ENCODE assay signal across 17 mouse cellular contexts in genomic region chr13:23269127-23269526, GRCm38 (mm10). TPM values are rescaled to one million over a fixed set of nuclear protein-coding genes. Genes with fewer than 3 reads are reported as not detected.
DNase-seq lines count a peak whose midpoint lies in the region; ATAC-seq and TF ChIP-seq lines count a peak whose summit lies in the region.
"Not testable (repeated sequence)": the region's sequence is repeated elsewhere in the genome, so short reads cannot be mapped to it uniquely, and the experiment has no call there.
"Had no signal": no experiment of that assay in that cellular context is flagged by ENCODE, and none has a peak within 500 bp of the region (broad histone marks: within the 10 kb centered on the region; RNA-seq: fewer than 3 reads in every experiment).

No protein-coding gene starts in this region.

- H3K4me2 ChIP-seq in forebrain, embryonic 11.5 days (ENCODE audit: low read depth, low read length, severe bottlenecking); heart, postnatal 0 days (ENCODE audit: low read depth, low read length); intestine, postnatal 0 days (replicated peaks; ENCODE audit: low read depth); midbrain, embryonic 11.5 days: not testable (repeated sequence)

- H3K36me3 ChIP-seq in forebrain, embryonic 11.5 days (ENCODE audit: control insufficient read depth, insufficient read depth, low read length); heart, postnatal 0 days (replicated peaks; ENCODE audit: control insufficient read depth, insufficient read depth, low read length); intestine, postnatal 0 days (ENCODE audit: control insufficient read depth, insufficient read depth); midbrain, embryonic 11.5 days (ENCODE audit: control insufficient read depth, insufficient read depth, low read length): not testable (repeated sequence)

- not testable (repeated sequence) for H3K9me3 ChIP-seq in forebrain, embryonic 11.5 days (ENCODE audit: control insufficient read depth, low read length); heart, postnatal 0 days (replicated peaks; ENCODE audit: control insufficient read depth, low read length); intestine, postnatal 0 days (ENCODE audit: control insufficient read depth); midbrain, embryonic 11.5 days (ENCODE audit: control insufficient read depth, low read length)

- not testable (repeated sequence) for H3K4me1 ChIP-seq in forebrain, embryonic 11.5 days (replicated peaks; ENCODE audit: control insufficient read depth, insufficient read depth, low read length); heart, postnatal 0 days (ENCODE audit: control insufficient read depth, insufficient read depth); intestine, postnatal 0 days (replicated peaks; ENCODE audit: control insufficient read depth, insufficient read depth, low read length); midbrain, embryonic 11.5 days (ENCODE audit: control insufficient read depth, insufficient read depth, low read length)

- not testable (repeated sequence) for H3K27me3 ChIP-seq in forebrain, embryonic 11.5 days (ENCODE audit: control insufficient read depth, insufficient read depth, low read length); intestine, postnatal 0 days (replicated peaks; ENCODE audit: control insufficient read depth, insufficient read depth, low read length); midbrain, embryonic 11.5 days (ENCODE audit: control insufficient read depth, insufficient read depth, low read length)
- peaks cover 11% of the 10 kb centered on the region for H3K27me3 ChIP-seq in heart, postnatal 0 days (ENCODE audit: control insufficient read depth, insufficient read depth, low read length)

- peak; percentile 71 for ATAC-seq in forebrain, embryonic 11.5 days (replicated peaks; ENCODE audit: low FRiP score)
- ATAC-seq in heart, postnatal 0 days (ENCODE audit: insufficient read depth, low read depth): 0 out of 2 replicates have a peak, but pooled peaks have one; percentile 39
- ATAC-seq in intestine, postnatal 0 days: 0 out of 2 replicates have a peak, but pooled peaks have one; percentile 54
- peak; percentile 73; the same call in 1 of the 2 replicates for ATAC-seq in midbrain, embryonic 11.5 days (ENCODE audit: low FRiP score)

- intact Hi-C loops in left cerebral cortex, postnatal 25 days (cut with DNase I): loop anchor here (5.0 kb wide), 1 partner anchor 522 kb away; no protein-coding TSS in a partner anchor

- H3K27ac ChIP-seq in forebrain, embryonic 11.5 days (ENCODE audit: low read depth, low read length); heart, postnatal 0 days (ENCODE audit: low read depth); intestine, postnatal 0 days (ENCODE audit: low read depth, low read length); midbrain, embryonic 11.5 days (ENCODE audit: low read depth, low read length): not testable (repeated sequence)

- H3K4me3 ChIP-seq in forebrain, embryonic 11.5 days (ENCODE audit: low read depth, low read length); heart, postnatal 0 days (ENCODE audit: low read depth, low read length); intestine, postnatal 0 days (ENCODE audit: low read depth, low read length); midbrain, embryonic 11.5 days (ENCODE audit: low read depth, low read length): not testable (repeated sequence)

- not testable (repeated sequence) for H3K9ac ChIP-seq in forebrain, embryonic 11.5 days (ENCODE audit: low read length); heart, postnatal 0 days (replicated peaks; ENCODE audit: low read depth, low read length); intestine, postnatal 0 days (ENCODE audit: low read depth, low read length); midbrain, embryonic 11.5 days (ENCODE audit: low read length)

- TF ChIP-seq CTCF in heart, postnatal 0 days (IDR thresholded peaks at IDR 0.05; ENCODE audit: low read depth): peak; percentile 30; the same call in 1 of the 2 replicates
- peak; percentile 49 for TF ChIP-seq CTCF in intestine, postnatal 0 days (IDR thresholded peaks at IDR 0.05; ENCODE audit: low read depth)

- TF ChIP-seq EP300 in heart, postnatal 0 days (IDR thresholded peaks at IDR 0.05; ENCODE audit: low read depth): not testable (repeated sequence)

- peak; percentile 9 to 22 for DNase-seq in cerebellum, postnatal 14 days
- DNase-seq in forebrain, embryonic 11.5 days (ENCODE audit: low spot score); heart, postnatal 0 days (ENCODE audit: low spot score); midbrain, embryonic 11.5 days (ENCODE audit: low spot score, missing footprints): not testable (repeated sequence)
- DNase-seq in left cerebral cortex, postnatal 25 days (ENCODE audit: low spot score in 2 of 2): peak; percentile 24 to 65
- DNase-seq in retina, embryonic 14.5 days (ENCODE audit: low spot score): peak; percentile 20

- 46% methylated on average over 4 of the region's 4 CpGs for WGBS in forebrain, embryonic 11.5 days
- 35% methylated on average over 4 of the region's 4 CpGs for WGBS in heart, postnatal 0 days
- 45% methylated on average over 4 of the region's 4 CpGs for WGBS in intestine, postnatal 0 days
- WGBS in midbrain, embryonic 11.5 days: 50% methylated on average over 4 of the region's 4 CpGs

RNA-seq across cellular contexts. Expression of gene Vmn1r223, which starts 22.2 kb away (rescaled TPM):
- polyA plus RNA-seq in forebrain, embryonic 11.5 days (2014; fragmentation: Nextera tagmentation; extraction: Ambion mirVana): not detected in 2 replicates
- total RNA-seq in heart, postnatal 0 days (2014; rRNA removed; ENCODE audit: low replicate concordance): not detected in 2 replicates
- not detected in 2 replicates for polyA plus RNA-seq in heart, postnatal 0 days (2015; fragmentation: Nextera tagmentation; extraction: Ambion mirVana)
- not detected in 2 replicates for polyA plus RNA-seq in intestine, postnatal 0 days (2015; fragmentation: Nextera tagmentation; extraction: Ambion mirVana)
- not detected for total RNA-seq in left cerebral cortex, postnatal 25 days (2021)
- polyA plus RNA-seq in midbrain, embryonic 11.5 days (2014; fragmentation: Nextera tagmentation; extraction: Ambion mirVana): not detected in 2 replicates
- total RNA-seq: adrenal gland, adult 2 months; gastrocnemius, postnatal 25 days; megakaryocyte progenitor cell, adult 5-6 weeks had no signal
- polyA plus RNA-seq: adrenal gland, adult 2 months; embryonic facial prominence, embryonic 15.5 days; frontal cortex, adult 2 months; heart, embryonic 10.5 days; hindbrain, embryonic 10.5 days; kidney, embryonic 15.5 days; limb, embryonic 10.5 days; stomach, embryonic 15.5 days had no signal

RNA-seq across cellular contexts. Expression of gene Vmn1r222, which starts 33.4 kb away (rescaled TPM):
- 0.16 TPM in 1 of 2 replicates, not detected in the other for polyA plus RNA-seq in forebrain, embryonic 11.5 days (2014; fragmentation: Nextera tagmentation; extraction: Ambion mirVana)
- total RNA-seq in heart, postnatal 0 days (2014; rRNA removed; ENCODE audit: low replicate concordance): not detected in 2 replicates
- polyA plus RNA-seq in heart, postnatal 0 days (2015; fragmentation: Nextera tagmentation; extraction: Ambion mirVana): not detected in 2 replicates
- polyA plus RNA-seq in intestine, postnatal 0 days (2015; fragmentation: Nextera tagmentation; extraction: Ambion mirVana): not detected in 2 replicates
- not detected for total RNA-seq in left cerebral cortex, postnatal 25 days (2021)
- polyA plus RNA-seq in midbrain, embryonic 11.5 days (2014; fragmentation: Nextera tagmentation; extraction: Ambion mirVana): not detected in 2 replicates
- total RNA-seq: adrenal gland, adult 2 months; gastrocnemius, postnatal 25 days; megakaryocyte progenitor cell, adult 5-6 weeks had no signal
- polyA plus RNA-seq: adrenal gland, adult 2 months; embryonic facial prominence, embryonic 15.5 days; frontal cortex, adult 2 months; heart, embryonic 10.5 days; hindbrain, embryonic 10.5 days; kidney, embryonic 15.5 days; limb, embryonic 10.5 days; stomach, embryonic 15.5 days had no signal

RNA-seq across cellular contexts. Expression of gene Vmn1r221, which starts 55.2 kb away (rescaled TPM):
- polyA plus RNA-seq in forebrain, embryonic 11.5 days (2014; fragmentation: Nextera tagmentation; extraction: Ambion mirVana): not detected in 2 replicates
- not detected in 2 replicates for total RNA-seq in heart, postnatal 0 days (2014; rRNA removed; ENCODE audit: low replicate concordance)
- polyA plus RNA-seq in heart, postnatal 0 days (2015; fragmentation: Nextera tagmentation; extraction: Ambion mirVana): not detected in 2 replicates
- polyA plus RNA-seq in intestine, postnatal 0 days (2015; fragmentation: Nextera tagmentation; extraction: Ambion mirVana): not detected in 2 replicates
- total RNA-seq in left cerebral cortex, postnatal 25 days (2021): not detected
- polyA plus RNA-seq in midbrain, embryonic 11.5 days (2014; fragmentation: Nextera tagmentation; extraction: Ambion mirVana): not detected in 2 replicates
- total RNA-seq: adrenal gland, adult 2 months; gastrocnemius, postnatal 25 days; megakaryocyte progenitor cell, adult 5-6 weeks had no signal
- polyA plus RNA-seq: adrenal gland, adult 2 months; embryonic facial prominence, embryonic 15.5 days; frontal cortex, adult 2 months; heart, embryonic 10.5 days; hindbrain, embryonic 10.5 days; kidney, embryonic 15.5 days; limb, embryonic 10.5 days; stomach, embryonic 15.5 days had no signal
